Mouse (Mus musculus): ENCODE data around the gene Fxyd7. TPM values are rescaled to one million over a fixed set of nuclear protein-coding genes. Genes with fewer than 3 reads are reported as not detected.

The Fxyd7 gene
- polyA plus RNA-seq, 1 experiment from 2014 or later, result 23.1 TPM

- H3K4me2 ChIP-seq, result no peak overlapping the region
- ATAC-seq (ENCODE audit: insufficient number of reproducible peaks, insufficient read depth, low FRiP score, low TSS enrichment, low read depth), result no peak
Measured at GRCm38 (mm10) chr7:31033409-31034165, 17.7 kb downstream of the Fxyd7 start.

GRCm38 (mm10) chr7:31031731-31032130 lies 19.5 kb downstream of the Fxyd7 start:
- Histone ChIP-seq H3K4me2 (no peak overlapping the region), H3K4me1 (no peaks in the 10 kb centered on the region), H3K9ac (no peak overlapping the region), H3K27ac (no peak overlapping the region), H3K9me3 (no peaks in the 10 kb centered on the region), H3K27me3 (no peaks in the 10 kb centered on the region), H3K36me3 (no peaks in the 10 kb centered on the region), H3K4me3 (no peak overlapping the region)
- ATAC-seq (ENCODE audit: insufficient number of reproducible peaks, insufficient read depth, low FRiP score, low TSS enrichment, low read depth), result no peak
- 76% methylated on average over 7 of the region's 7 CpGs for WGBS

More at GRCm38 (mm10) chr7:31033409-31034165, 17.7 kb downstream of the Fxyd7 start:
- 68% methylated on average over 9 of the region's 9 CpGs for WGBS
- Histone ChIP-seq H3K9me3 (no peaks in the 10 kb centered on the region), H3K9ac (no peak overlapping the region), H3K36me3 (no peaks in the 10 kb centered on the region), H3K27ac (no peak overlapping the region), H3K4me1 (no peaks in the 10 kb centered on the region), H3K4me3 (no peak overlapping the region), H3K27me3 (no peaks in the 10 kb centered on the region)

- ATAC-seq (ENCODE audit: insufficient number of reproducible peaks, insufficient read depth, low FRiP score, low TSS enrichment, low read depth), result no peak
- H3K9me3 ChIP-seq, result no peaks in the 10 kb centered on the region
- H3K27me3 ChIP-seq, result no peaks in the 10 kb centered on the region
- WGBS, result 78% methylated on average over 2 of the region's 2 CpGs
- no peak overlapping the region for H3K9ac ChIP-seq
- no peaks in the 10 kb centered on the region for H3K4me1 ChIP-seq
- no peaks in the 10 kb centered on the region for H3K36me3 ChIP-seq
- no peak overlapping the region for H3K4me2 ChIP-seq
- no peak overlapping the region for H3K4me3 ChIP-seq
- H3K27ac ChIP-seq, result no peak overlapping the region
Measured at GRCm38 (mm10) chr7:31030717-31031116, 20.6 kb downstream of the Fxyd7 start.

GRCm38 (mm10) chr7:31028609-31029008 lies 22.7 kb downstream of the Fxyd7 start:
- H3K4me2 ChIP-seq, result no peak overlapping the region
- H3K9me3 ChIP-seq, result no peaks in the 10 kb centered on the region
- no peak overlapping the region for H3K9ac ChIP-seq
- H3K36me3 ChIP-seq, result no peaks in the 10 kb centered on the region
- ATAC-seq (ENCODE audit: insufficient number of reproducible peaks, insufficient read depth, low FRiP score, low TSS enrichment, low read depth), result no peak
- H3K27ac ChIP-seq, result no peak overlapping the region
- no peaks in the 10 kb centered on the region for H3K27me3 ChIP-seq
- no peak overlapping the region for H3K4me3 ChIP-seq
- WGBS, result 72% methylated on average over 8 of the region's 8 CpGs
- H3K4me1 ChIP-seq, result 0 out of 2 replicates have a peak, but pooled peaks cover 4% of the 10 kb centered on the region

GRCm38 (mm10) chr7:31017104-31017901 lies 34.0 kb downstream of the Fxyd7 start:
- Histone ChIP-seq H3K4me3 (no peak overlapping the region), H3K4me2 (0 out of 2 replicates have a peak overlapping the region, but pooled peaks have one; percentile 16), H3K9me3 (no peaks in the 10 kb centered on the region), H3K36me3 (no peaks in the 10 kb centered on the region), H3K27ac (peak overlapping the region; percentile 68), H3K4me1 (peaks cover 20% of the 10 kb centered on the region), H3K9ac (no peak overlapping the region), H3K27me3 (no peaks in the 10 kb centered on the region)
- ATAC-seq (ENCODE audit: insufficient number of reproducible peaks, insufficient read depth, low FRiP score, low TSS enrichment, low read depth), result peak; percentile 81
- 16% methylated on average over 10 of the region's 10 CpGs for WGBS

GRCm38 (mm10) chr7:31012971-31013370 lies 38.3 kb downstream of the Fxyd7 start:
- no peak overlapping the region for H3K4me2 ChIP-seq
- no peak overlapping the region for H3K9ac ChIP-seq
- H3K27me3 ChIP-seq, result no peaks in the 10 kb centered on the region
- H3K27ac ChIP-seq, result no peak overlapping the region
- H3K4me1 ChIP-seq, result peaks cover 17% of the 10 kb centered on the region
- ATAC-seq (ENCODE audit: insufficient number of reproducible peaks, insufficient read depth, low FRiP score, low TSS enrichment, low read depth), result no peak
- H3K36me3 ChIP-seq, result no peaks in the 10 kb centered on the region
- 72% methylated on average over 5 of the region's 5 CpGs for WGBS
- H3K4me3 ChIP-seq, result no peak overlapping the region
- no peaks in the 10 kb centered on the region for H3K9me3 ChIP-seq

- no peaks in the 10 kb centered on the region for H3K9me3 ChIP-seq
- no peak overlapping the region for H3K4me3 ChIP-seq
- H3K4me2 ChIP-seq, result no peak overlapping the region
- no peak overlapping the region for H3K27ac ChIP-seq
- H3K9ac ChIP-seq, result no peak overlapping the region
- no peaks in the 10 kb centered on the region for H3K36me3 ChIP-seq
- no peaks in the 10 kb centered on the region for H3K4me1 ChIP-seq
- ATAC-seq (ENCODE audit: insufficient number of reproducible peaks, insufficient read depth, low FRiP score, low TSS enrichment, low read depth), result no peak
- WGBS, result 78% methylated on average over 3 of the region's 3 CpGs
- no peaks in the 10 kb centered on the region for H3K27me3 ChIP-seq
Measured at GRCm38 (mm10) chr7:31008889-31009288, 42.4 kb downstream of the Fxyd7 start.

- Histone ChIP-seq H3K27ac (no peak overlapping the region), H3K4me1 (no peaks in the 10 kb centered on the region), H3K36me3 (no peaks in the 10 kb centered on the region), H3K4me3 (no peak overlapping the region), H3K27me3 (no peaks in the 10 kb centered on the region), H3K4me2 (no peak overlapping the region), H3K9ac (no peak overlapping the region), H3K9me3 (no peaks in the 10 kb centered on the region)
- ATAC-seq (ENCODE audit: insufficient number of reproducible peaks, insufficient read depth, low FRiP score, low TSS enrichment, low read depth), result no peak
- WGBS, result 46% methylated on average over 1 of the region's 1 CpGs
Measured at GRCm38 (mm10) chr7:31008175-31008574, 43.1 kb downstream of the Fxyd7 start.

GRCm38 (mm10) chr7:31007775-31008174 lies 43.5 kb downstream of the Fxyd7 start:
- H3K27ac ChIP-seq, result no peak overlapping the region
- H3K4me3 ChIP-seq, result no peak overlapping the region
- no peak overlapping the region for H3K4me2 ChIP-seq
- no peak for ATAC-seq (ENCODE audit: insufficient number of reproducible peaks, insufficient read depth, low FRiP score, low TSS enrichment, low read depth)
- no peaks in the 10 kb centered on the region for H3K9me3 ChIP-seq
- no peaks in the 10 kb centered on the region for H3K27me3 ChIP-seq
- no peak overlapping the region for H3K9ac ChIP-seq
- no peaks in the 10 kb centered on the region for H3K36me3 ChIP-seq
- WGBS, result 83% methylated on average over 1 of the region's 1 CpGs
- H3K4me1 ChIP-seq, result no peaks in the 10 kb centered on the region

GRCm38 (mm10) chr7:31002650-31003049 lies 48.6 kb downstream of the Fxyd7 start:
- no peak overlapping the region for H3K9ac ChIP-seq
- H3K9me3 ChIP-seq, result no peaks in the 10 kb centered on the region
- WGBS, result 79% methylated on average over 8 of the region's 8 CpGs
- H3K4me3 ChIP-seq, result no peak overlapping the region
- peaks cover 17% of the 10 kb centered on the region for H3K4me1 ChIP-seq
- no peaks in the 10 kb centered on the region for H3K36me3 ChIP-seq
- no peak for ATAC-seq (ENCODE audit: insufficient number of reproducible peaks, insufficient read depth, low FRiP score, low TSS enrichment, low read depth)
- no peak overlapping the region for H3K27ac ChIP-seq
- no peaks in the 10 kb centered on the region for H3K27me3 ChIP-seq
- no peak overlapping the region for H3K4me2 ChIP-seq

GRCm38 (mm10) chr7:31000505-31001020 lies 50.7 kb downstream of the Fxyd7 start:
- Histone ChIP-seq H3K36me3 (no peaks in the 10 kb centered on the region), H3K9ac (no peak overlapping the region), H3K9me3 (no peaks in the 10 kb centered on the region), H3K27me3 (no peaks in the 10 kb centered on the region), H3K27ac (no peak overlapping the region), H3K4me1 (peaks cover 17% of the 10 kb centered on the region), H3K4me2 (peak overlapping the region; percentile 24), H3K4me3 (no peak overlapping the region)
- ATAC-seq (ENCODE audit: insufficient number of reproducible peaks, insufficient read depth, low FRiP score, low TSS enrichment, low read depth), result no peak
- 14% methylated on average over 7 of the region's 7 CpGs for WGBS

Data from embryonic facial prominence, embryonic 13.5 days (tissue).